Mouse (Mus musculus) testis, adult 2 months (tissue): ENCODE measurements around the gene Cmya5. TPM values are rescaled to one million over a fixed set of nuclear protein-coding genes. Genes with fewer than 3 reads are reported as not detected.
A peak's percentile ranks its signal among the peaks of the same experiment; 100 is the strongest.
"Not testable (repeated sequence)": the region's sequence is repeated elsewhere in the genome, so short reads cannot be mapped to it uniquely, and the experiment has no call there.

ENCODE experiments used
- H3K27ac ChIP-seq: fragments of 200-500 bp; 2 replicates; pipeline ENCODE4 v1.5.1; 2012; ENCODE audit warnings: low read depth, low read length; ENCODE audit not compliant: control insufficient read depth, insufficient read depth
- H3K27me3 ChIP-seq: fragments of 200-500 bp; 2 replicates; pipeline ENCODE4 v1.6.1; 2012; ENCODE audit warnings: mild to moderate bottlenecking, low read length, moderate library complexity; ENCODE audit not compliant: control insufficient read depth, insufficient read depth
- H3K36me3 ChIP-seq: fragments of 200-500 bp; 2 replicates; pipeline ENCODE4 v1.6.1; 2012; ENCODE audit warnings: mild to moderate bottlenecking, low read length; ENCODE audit not compliant: control insufficient read depth, insufficient read depth
- H3K4me1 ChIP-seq: fragments of 200-500 bp; 2 replicates; pipeline ENCODE4 v1.6.1; 2012; ENCODE audit warnings: low read length; ENCODE audit not compliant: control insufficient read depth, insufficient read depth
- H3K4me3 ChIP-seq: fragments of 200-500 bp; 2 replicates; pipeline ENCODE4 v1.5.1; 2012; ENCODE audit warnings: low read depth, mild to moderate bottlenecking, low read length, moderate library complexity, mixed read lengths; ENCODE audit not compliant: control insufficient read depth
- CTCF ChIP-seq: fragments of 200-500 bp; IDR thresholded peaks from 2 replicates; pipeline ENCODE4 v1.5.1; 2012; ENCODE audit warnings: low read depth, mild to moderate bottlenecking, inconsistent platforms, low read length, moderate library complexity; ENCODE audit not compliant: control insufficient read depth, insufficient read depth, insufficient replicate concordance
- POLR2A ChIP-seq: fragments of 200-500 bp; IDR thresholded peaks from 2 replicates; pipeline ENCODE4 v1.6.1; 2012; ENCODE audit warnings: low read depth, mild to moderate bottlenecking, inconsistent platforms, low read length, moderate library complexity; ENCODE audit not compliant: control insufficient read depth
- polyA plus RNA-seq: library from polyadenylated mRNA; depleted of rRNA; stranded (reverse); fragments of >200 nt; gene quantifications from 2 replicates; pipeline ENCODE4 v1.2.3, GENCODE M21; 2012; rRNA removed

Gene Cmya5
- polyA plus RNA-seq = 0.02 and 0.24 TPM in 2 replicates

DNA sequence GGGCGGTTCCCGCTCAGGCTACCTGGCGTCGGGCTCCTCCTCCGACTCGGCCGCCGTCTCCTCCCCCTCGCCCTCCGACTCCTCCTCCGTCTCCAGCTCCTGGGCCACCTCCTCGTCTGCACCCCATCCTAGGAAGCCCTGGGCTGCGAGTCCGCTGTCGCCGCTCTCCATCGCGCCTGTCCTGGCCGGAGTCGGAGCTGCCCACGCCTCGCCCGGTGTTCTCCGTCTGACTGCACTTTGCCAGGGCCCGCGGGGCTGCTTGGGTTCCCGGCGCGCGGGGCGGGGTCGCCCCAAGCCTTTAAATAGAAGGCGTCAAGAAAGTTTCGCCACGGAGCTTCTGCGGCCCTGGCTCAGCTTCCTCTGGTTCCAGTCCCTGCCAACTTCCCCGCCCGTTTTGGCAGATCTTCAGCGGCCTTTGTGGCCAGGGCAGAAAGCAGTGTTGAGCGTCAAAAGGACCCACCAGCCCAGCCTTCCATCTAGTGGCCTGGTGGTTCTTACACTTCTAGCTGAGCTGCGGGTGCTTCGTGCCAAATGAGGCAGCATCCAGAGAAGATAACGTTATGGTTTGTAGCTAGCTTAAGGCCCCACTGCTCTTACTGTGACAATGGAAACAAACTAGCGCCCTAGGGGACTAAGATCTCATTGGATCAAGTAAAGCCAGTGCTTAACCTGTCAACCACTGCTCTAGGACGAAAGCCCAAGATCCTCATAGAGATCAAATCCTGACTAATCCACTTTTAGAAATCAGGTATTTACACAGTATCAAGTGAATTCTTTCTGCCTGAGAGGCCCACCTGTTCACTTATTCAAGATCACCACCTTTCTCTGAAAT is at the start of gene Cmya5:
Gene Cmya5 (minus strand): TSS at position 389 of the 832 bp plus-strand sequence.
- TF ChIP-seq POLR2A (no peak), CTCF (no peak)
- Histone ChIP-seq H3K4me1 (peaks cover 6% of the 10 kb centered on the region), H3K36me3 (no peaks in the 10 kb centered on the region), H3K27ac (no peak within 1 kb of the TSS), H3K27me3 (no peaks in the 10 kb centered on the region), H3K4me3 (peak within 1 kb of the TSS; percentile 78)

DNA sequence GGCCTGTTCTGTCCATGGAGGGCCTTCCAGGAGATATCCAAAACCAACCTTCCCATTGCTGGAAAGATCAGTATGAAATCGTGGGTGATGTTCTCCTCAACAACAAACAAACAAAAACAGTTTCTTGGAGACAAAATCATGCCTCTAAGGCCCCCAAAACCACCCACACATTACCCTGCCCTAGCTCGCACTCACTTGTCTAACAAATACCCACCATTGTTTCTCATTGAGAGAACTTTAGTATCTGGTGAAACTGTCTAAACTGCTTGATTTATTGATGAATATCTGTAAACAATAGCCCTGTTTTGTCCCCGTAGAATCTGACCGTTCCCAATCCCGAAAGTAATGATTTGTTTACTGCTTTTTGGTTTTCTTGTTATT is 48.1 kb upstream of the Cmya5 start:
- Histone ChIP-seq H3K27ac (peak overlapping the region; percentile 89), H3K36me3 (no peaks in the 10 kb centered on the region), H3K4me3 (peak overlapping the region; percentile 99), H3K4me1 (no peaks in the 10 kb centered on the region; the same call in 1 of the 2 replicates), H3K27me3 (no peaks in the 10 kb centered on the region)
- no peak for TF ChIP-seq POLR2A
- no peak for TF ChIP-seq CTCF

DNA sequence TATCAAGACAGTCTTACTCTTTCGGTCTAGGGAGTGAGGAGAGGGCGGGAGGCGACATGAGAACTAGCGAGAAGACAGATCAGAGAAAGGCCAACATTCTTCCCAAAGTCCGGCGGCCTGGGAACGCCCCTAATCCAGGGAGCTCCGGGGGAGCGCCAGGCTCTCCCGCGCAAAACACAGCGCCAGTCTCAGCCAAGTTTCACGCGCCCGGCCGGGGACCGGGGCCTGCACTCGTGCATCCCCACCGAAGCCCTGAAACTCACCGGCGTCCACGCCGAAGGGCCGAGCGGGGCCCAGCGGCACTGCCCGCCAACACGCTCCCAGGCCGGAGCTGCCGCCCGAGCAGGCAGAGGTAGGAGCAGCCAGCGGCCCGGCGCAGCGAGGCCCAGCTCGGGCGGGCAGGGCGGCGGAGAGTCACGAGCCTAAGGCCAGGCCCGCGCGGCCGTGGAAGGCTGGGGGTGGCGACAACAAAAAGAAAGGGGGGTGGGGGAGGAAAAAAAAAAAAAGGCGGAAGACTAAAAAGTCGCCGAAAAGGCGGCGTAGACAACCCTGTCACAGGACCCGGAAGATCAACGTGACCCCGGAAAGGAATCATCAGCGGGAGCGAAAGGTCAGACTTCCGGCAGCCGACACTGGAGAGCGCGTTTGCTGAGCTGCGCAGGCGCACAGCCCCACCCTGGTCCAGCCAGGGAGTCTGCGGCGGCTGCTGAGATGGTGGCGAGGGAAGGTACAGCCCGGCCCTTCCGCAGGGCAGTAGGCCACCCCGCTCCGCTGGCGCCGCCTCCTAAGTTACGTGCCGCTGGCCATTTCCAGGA is 47.5 kb upstream of the Cmya5 start, which contains the start of gene Tent2:
Gene Tent2 (minus strand): TSS at position 555 of the 815 bp plus-strand sequence.
- no peaks in the 10 kb centered on the region; the same call in 1 of the 2 replicates for H3K4me1 ChIP-seq
- no peaks in the 10 kb centered on the region for H3K27me3 ChIP-seq
- TF ChIP-seq CTCF = no peak
- TF ChIP-seq POLR2A = peak; percentile 96
- H3K27ac ChIP-seq = peak within 1 kb of the TSS; percentile 95
- peak within 1 kb of the TSS; percentile 99 for H3K4me3 ChIP-seq
- H3K36me3 ChIP-seq = no peaks in the 10 kb centered on the region

DNA sequence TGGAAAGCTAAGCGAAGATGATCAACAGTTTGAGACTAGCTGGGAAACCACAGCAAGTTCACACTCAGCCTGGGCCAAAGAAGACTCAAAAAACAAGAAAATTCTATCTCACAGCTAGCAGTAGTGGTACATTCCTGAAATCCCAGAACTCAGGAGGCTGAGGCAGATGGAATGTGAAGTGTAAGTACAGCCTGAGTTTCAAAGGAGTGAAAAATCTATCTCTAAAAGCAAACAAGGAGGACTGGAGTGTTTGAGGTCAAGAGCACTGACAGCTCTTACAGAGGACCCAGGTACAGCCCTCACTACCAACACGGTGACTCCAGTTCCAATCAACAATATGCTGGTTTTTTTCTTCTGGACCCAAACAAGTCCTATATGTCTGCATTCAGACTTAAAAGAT is 44.9 kb upstream of the Cmya5 start:
- Histone ChIP-seq H3K36me3 (no peaks in the 10 kb centered on the region), H3K4me1 (no peaks in the 10 kb centered on the region; the same call in 1 of the 2 replicates), H3K27ac (no peak overlapping the region), H3K27me3 (no peaks in the 10 kb centered on the region), H3K4me3 (no peak overlapping the region)
- no peak for TF ChIP-seq POLR2A
- TF ChIP-seq CTCF = no peak

DNA sequence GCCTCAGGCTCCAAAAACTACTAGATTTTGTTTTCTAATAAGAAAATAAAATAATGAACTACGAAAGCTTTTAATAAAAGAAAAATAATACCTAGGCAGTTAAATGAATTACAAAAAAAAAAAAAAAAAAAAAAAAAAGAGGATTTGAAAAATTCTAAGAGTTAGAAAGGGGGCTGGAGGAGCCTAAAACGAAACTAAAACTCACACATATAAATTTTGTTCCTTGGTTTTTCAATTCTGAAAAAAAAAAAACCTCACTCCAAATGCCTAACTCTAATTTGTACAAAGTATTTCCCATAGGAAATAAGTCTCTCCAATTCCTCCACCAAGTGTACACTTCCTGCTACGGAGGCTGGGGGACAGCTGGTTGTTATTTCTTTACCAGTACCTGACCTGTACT is 44.2 kb upstream of the Cmya5 start:
- no peak for TF ChIP-seq POLR2A
- TF ChIP-seq CTCF = no peak
- Histone ChIP-seq H3K36me3 (no peaks in the 10 kb centered on the region), H3K4me3 (no peak overlapping the region), H3K27ac (no peak overlapping the region), H3K27me3 (no peaks in the 10 kb centered on the region), H3K4me1 (no peaks in the 10 kb centered on the region; the same call in 1 of the 2 replicates)

DNA sequence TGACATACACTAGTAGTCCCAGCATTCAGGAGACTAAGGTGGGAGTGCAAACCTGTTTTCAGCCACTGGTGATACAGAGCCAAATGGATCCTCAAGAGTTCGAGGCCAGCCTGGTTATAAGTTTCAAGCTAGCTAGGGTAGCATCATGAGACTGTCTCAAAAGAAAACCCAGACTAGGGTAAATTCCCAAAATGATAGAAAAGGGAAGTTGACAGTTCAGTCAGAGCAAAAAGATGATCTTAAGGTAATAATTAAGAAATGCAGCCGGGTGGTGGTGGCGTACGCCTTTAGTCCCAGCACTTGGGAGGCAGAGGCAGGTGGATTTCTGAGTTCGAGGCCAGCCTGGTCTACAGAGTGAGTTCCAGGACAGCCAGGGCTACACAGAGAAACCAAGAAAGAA is 43.3 kb upstream of the Cmya5 start:
- H3K27me3 ChIP-seq, H3K4me1 ChIP-seq, H3K27ac ChIP-seq, H3K36me3 ChIP-seq, H3K4me3 ChIP-seq: not testable (repeated sequence)

DNA sequence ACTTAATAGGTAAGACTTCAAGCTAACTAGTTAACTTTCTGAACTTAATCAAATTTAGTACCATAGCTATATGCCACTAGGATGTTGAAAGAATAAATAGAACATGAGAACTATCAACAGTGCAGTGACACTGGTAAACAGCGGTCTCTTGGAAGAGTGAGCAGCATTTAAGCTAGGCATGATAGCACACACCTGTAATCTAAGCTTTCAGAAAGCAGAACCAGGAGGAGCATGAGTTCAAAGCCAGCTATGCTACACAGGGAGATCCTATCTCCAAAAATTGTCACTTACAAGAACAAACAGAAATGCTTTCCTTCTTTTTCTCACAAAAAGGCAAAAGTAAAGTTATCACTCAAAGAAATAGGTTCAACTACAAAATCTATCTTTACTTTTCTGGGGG is 35.8 kb upstream of the Cmya5 start:
- TF ChIP-seq CTCF = no peak
- no peak for TF ChIP-seq POLR2A
- no peaks in the 10 kb centered on the region for H3K36me3 ChIP-seq
- no peak overlapping the region for H3K27ac ChIP-seq
- no peaks in the 10 kb centered on the region for H3K27me3 ChIP-seq
- no peaks in the 10 kb centered on the region for H3K4me1 ChIP-seq
- H3K4me3 ChIP-seq = no peak overlapping the region
